Mouse (Mus musculus): ENCODE data around the gene Ppp2r5a.

Gene Ppp2r5a

GRCm38 (mm10) chr1:191419421-191419820 is 16.3 kb upstream of the Ppp2r5a start:
- in situ Hi-C loops (cut with MboI; ENCODE audit: low sequenced_read_pairs): no loop called here

- in situ Hi-C loops (cut with MboI; ENCODE audit: low sequenced_read_pairs): no loop called here
These were observed 15.9 kb upstream of the Ppp2r5a start for GRCm38 (mm10) chr1:191418936-191419335.

- in situ Hi-C loops (cut with MboI; ENCODE audit: low sequenced_read_pairs): no loop called here
These were observed 14.0 kb upstream of the Ppp2r5a start for GRCm38 (mm10) chr1:191417111-191417510.

- in situ Hi-C loops (cut with MboI; ENCODE audit: low sequenced_read_pairs): no loop called here
These were observed 13.5 kb upstream of the Ppp2r5a start for GRCm38 (mm10) chr1:191416611-191417010.

- in situ Hi-C loops (cut with MboI; ENCODE audit: low sequenced_read_pairs): no loop called here
These were observed 11.4 kb upstream of the Ppp2r5a start for GRCm38 (mm10) chr1:191414432-191414831.

- in situ Hi-C loops (cut with MboI; ENCODE audit: low sequenced_read_pairs): no loop called here
These were observed 10.8 kb upstream of the Ppp2r5a start for GRCm38 (mm10) chr1:191413691-191414415.

GRCm38 (mm10) chr1:191410294-191411036 is 7.4 kb upstream of the Ppp2r5a start:
- in situ Hi-C loops (cut with MboI; ENCODE audit: low sequenced_read_pairs): no loop called here

GRCm38 (mm10) chr1:191407246-191407645 is 4.2 kb upstream of the Ppp2r5a start:
- in situ Hi-C loops (cut with MboI; ENCODE audit: low sequenced_read_pairs): no loop called here

GRCm38 (mm10) chr1:191406516-191406915 is 3.4 kb upstream of the Ppp2r5a start:
- in situ Hi-C loops (cut with MboI; ENCODE audit: low sequenced_read_pairs): no loop called here

- in situ Hi-C loops (cut with MboI; ENCODE audit: low sequenced_read_pairs): no loop called here
These were observed 1.8 kb upstream of the Ppp2r5a start for GRCm38 (mm10) chr1:191404721-191405329.

GRCm38 (mm10) chr1:191404301-191404700 is 1.2 kb upstream of the Ppp2r5a start:
- in situ Hi-C loops (cut with MboI; ENCODE audit: low sequenced_read_pairs): no loop called here

- in situ Hi-C loops (cut with MboI; ENCODE audit: low sequenced_read_pairs): no loop called here
These were observed 566 bp downstream of the Ppp2r5a start for GRCm38 (mm10) chr1:191402506-191402905.

GRCm38 (mm10) chr1:191396897-191397849 is 5.9 kb downstream of the Ppp2r5a start:
- in situ Hi-C loops (cut with MboI; ENCODE audit: low sequenced_read_pairs): loop anchor here (10.0 kb wide), 1 partner anchor 168 kb away; no protein-coding TSS in a partner anchor

GRCm38 (mm10) chr1:191396446-191396845 is 6.6 kb downstream of the Ppp2r5a start:
- in situ Hi-C loops (cut with MboI; ENCODE audit: low sequenced_read_pairs): loop anchor here (10.0 kb wide), 1 partner anchor 168 kb away; no protein-coding TSS in a partner anchor

- in situ Hi-C loops (cut with MboI; ENCODE audit: low sequenced_read_pairs): loop anchor here (10.0 kb wide), 1 partner anchor 169 kb away; no protein-coding TSS in a partner anchor
These were observed 7.1 kb downstream of the Ppp2r5a start for GRCm38 (mm10) chr1:191395871-191396433.

GRCm38 (mm10) chr1:191395200-191395599 is 7.9 kb downstream of the Ppp2r5a start:
- in situ Hi-C loops (cut with MboI; ENCODE audit: low sequenced_read_pairs): loop anchor here (10.0 kb wide), 1 partner anchor 170 kb away; no protein-coding TSS in a partner anchor

- in situ Hi-C loops (cut with MboI; ENCODE audit: low sequenced_read_pairs): loop anchor here (10.0 kb wide), 1 partner anchor 171 kb away; no protein-coding TSS in a partner anchor
These were observed 8.9 kb downstream of the Ppp2r5a start for GRCm38 (mm10) chr1:191394126-191394525.

GRCm38 (mm10) chr1:191393536-191393935 is 9.5 kb downstream of the Ppp2r5a start:
- in situ Hi-C loops (cut with MboI; ENCODE audit: low sequenced_read_pairs): loop anchor here (10.0 kb wide), 1 partner anchor 171 kb away; no protein-coding TSS in a partner anchor

GRCm38 (mm10) chr1:191391311-191391710 is 11.8 kb downstream of the Ppp2r5a start:
- in situ Hi-C loops (cut with MboI; ENCODE audit: low sequenced_read_pairs): loop anchor here (10.0 kb wide), 1 partner anchor 173 kb away; no protein-coding TSS in a partner anchor

Measured in CH12F3 (cell line).